Mouse (Mus musculus): ENCODE results near the gene Zeb2.

DNA sequence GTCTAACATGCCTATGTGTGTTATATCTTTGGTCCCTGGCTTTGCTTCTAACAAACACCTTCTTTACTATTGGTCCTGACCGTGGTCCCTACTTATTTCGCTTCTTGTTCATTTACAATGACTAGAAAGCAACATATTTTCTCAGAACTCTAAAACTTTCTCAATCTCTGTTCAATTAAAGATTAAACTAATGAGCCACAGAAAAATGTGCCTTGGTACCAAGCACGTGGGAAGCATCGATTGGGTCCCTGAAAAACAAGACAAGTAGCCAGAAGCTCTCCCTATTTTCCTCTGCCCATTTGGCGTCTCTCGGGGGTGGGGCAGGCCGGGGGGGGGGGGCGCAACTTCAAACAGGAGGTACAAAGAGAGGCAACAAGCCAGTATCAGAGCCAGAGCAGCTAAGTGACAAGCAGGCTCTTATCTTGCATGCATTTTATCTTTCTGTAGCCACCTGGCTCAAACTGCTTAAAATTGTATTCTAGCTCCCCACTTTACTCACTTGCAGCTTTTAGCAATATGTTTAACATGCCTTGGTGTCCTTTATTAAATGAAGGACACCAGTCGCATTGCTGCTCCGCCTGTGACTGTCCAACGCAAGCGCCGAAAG, 76.4 kb downstream of the Zeb2 start:
- TF ChIP-seq POLR2A (IDR thresholded peaks at IDR 0.05; ENCODE audit: borderline replicate concordance, control insufficient read depth, low read depth, low read length) (no peak), CTCF (IDR thresholded peaks at IDR 0.05; ENCODE audit: control insufficient read depth, insufficient read depth, low read length) (no peak)
